Mouse (Mus musculus): ENCODE data around the gene Rsph9. TPM values are rescaled to one million over a fixed set of nuclear protein-coding genes. Genes with fewer than 3 reads are reported as not detected.

Gene Rsph9
- 9.8 and 10.2 TPM in 2 replicates for polyA plus RNA-seq (2016; fragmentation: Nextera tagmentation; extraction: Ambion mirVana)

DNA sequence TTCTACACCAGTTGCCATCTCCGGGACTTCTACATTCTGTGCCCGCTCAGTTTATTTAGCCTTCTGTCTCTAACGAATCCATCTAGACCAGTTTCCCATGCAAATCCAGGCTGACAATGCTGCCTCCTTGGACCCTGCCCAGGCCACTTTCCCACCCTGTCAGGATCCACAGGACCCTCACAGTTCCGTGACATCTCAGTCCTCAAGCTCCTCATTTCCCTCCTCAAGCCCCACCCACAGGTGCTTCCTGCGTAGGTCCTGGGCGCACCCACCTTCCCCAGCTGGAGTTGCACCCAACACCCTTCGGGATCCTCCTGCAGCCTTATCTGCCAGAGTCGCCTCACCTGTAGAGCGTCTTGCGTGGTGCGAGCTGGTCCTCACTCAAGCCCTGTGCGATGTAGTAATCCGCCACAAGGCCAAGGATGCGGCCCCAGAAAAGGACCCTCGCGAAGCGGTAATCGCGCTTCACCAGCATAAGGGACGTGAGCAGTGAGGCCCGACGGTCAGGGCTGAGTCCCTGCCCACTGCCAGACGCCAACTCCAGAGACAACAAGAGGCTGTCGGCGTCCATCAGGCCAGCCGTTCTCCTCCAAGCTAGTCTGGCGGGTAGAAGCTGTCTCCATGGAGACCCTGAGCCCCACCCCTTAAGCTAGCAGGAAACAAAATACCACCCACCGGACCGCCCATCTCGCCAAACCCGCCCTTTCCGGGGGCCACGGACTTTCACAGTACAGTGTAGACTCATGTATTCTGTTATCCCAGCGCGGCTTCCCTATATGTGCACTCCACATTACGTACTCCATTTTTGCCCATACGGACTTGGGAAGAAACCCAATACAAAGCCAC, at the start of gene Rsph9:
Gene Rsph9, minus strand, starts transcription at position 639 of the 846 bp plus-strand sequence.
- Histone ChIP-seq H3K27ac (replicated peaks) (peak within 1 kb of the TSS; percentile 69), H3K27me3 (replicated peaks; ENCODE audit: low read depth, poor library complexity, severe bottlenecking) (peaks cover 13% of the 10 kb centered on the region), H3K9me3 (no peaks in the 10 kb centered on the region), H3K36me3 (replicated peaks) (peaks cover 38% of the 10 kb centered on the region), H3K4me1 (peaks cover 24% of the 10 kb centered on the region), H3K4me3 (peak within 1 kb of the TSS; percentile 67)
- peak; percentile 87 for DNase-seq (ENCODE audit: low spot score)
- 7% methylated on average over 37 of the region's 37 CpGs for WGBS

DNA sequence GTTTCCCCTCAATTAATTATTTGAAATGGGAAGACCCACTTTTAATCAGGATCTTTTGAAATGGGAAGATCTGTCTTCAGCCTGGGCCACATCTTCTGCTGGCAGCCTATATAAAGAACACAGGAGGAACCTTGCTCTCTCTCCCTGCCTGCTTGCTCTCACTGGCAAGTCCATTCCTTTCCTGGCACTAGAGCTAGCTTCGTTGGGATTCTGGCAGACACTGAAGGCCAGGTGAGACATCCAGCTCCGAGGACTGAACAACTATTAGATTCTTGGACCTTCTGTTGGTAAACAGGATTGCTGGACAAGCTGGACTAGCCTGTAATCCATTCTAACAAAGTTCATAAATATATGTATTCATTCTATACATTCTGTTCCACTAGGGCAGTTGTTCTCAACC, 44.8 kb upstream of the Rsph9 start:
- no peaks in the 10 kb centered on the region for H3K9me3 ChIP-seq
- peaks cover 95% of the 10 kb centered on the region for H3K36me3 ChIP-seq (replicated peaks)
- 96% methylated on average over 2 of the region's 2 CpGs for WGBS
- H3K27me3 ChIP-seq (replicated peaks; ENCODE audit: low read depth, poor library complexity, severe bottlenecking) = no peaks in the 10 kb centered on the region
- DNase-seq (ENCODE audit: low spot score) = no peak
- H3K27ac ChIP-seq (replicated peaks) = no peak overlapping the region
- no peaks in the 10 kb centered on the region for H3K4me1 ChIP-seq
- no peak overlapping the region for H3K4me3 ChIP-seq

DNA sequence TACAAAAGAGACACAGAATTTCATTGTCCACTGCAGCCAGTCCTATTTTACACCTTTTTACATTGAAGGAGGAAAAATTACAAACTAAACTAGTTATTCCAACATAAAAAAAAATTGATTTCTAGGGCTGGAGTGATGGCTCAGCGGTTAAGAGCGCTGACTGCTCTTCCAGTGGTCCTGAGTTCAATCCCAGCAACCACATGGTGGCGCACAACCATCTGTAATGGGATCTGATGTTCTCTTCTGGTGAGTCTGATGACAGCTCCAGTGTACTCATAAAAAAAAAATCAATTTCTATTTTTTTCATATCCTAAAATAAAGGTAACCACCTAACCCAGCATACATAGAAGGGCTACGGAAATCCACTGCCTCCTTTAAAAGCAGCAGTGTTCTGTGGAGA, 38.3 kb upstream of the Rsph9 start:
- Histone ChIP-seq H3K9me3 (no peaks in the 10 kb centered on the region), H3K4me1 (no peaks in the 10 kb centered on the region), H3K36me3 (replicated peaks) (peaks cover 99% of the 10 kb centered on the region), H3K27me3 (replicated peaks; ENCODE audit: low read depth, poor library complexity, severe bottlenecking) (no peaks in the 10 kb centered on the region), H3K4me3 (no peak overlapping the region), H3K27ac (replicated peaks) (no peak overlapping the region)
- WGBS = 82% methylated on average over 4 of the region's 4 CpGs
- DNase-seq (ENCODE audit: low spot score) = no peak

DNA sequence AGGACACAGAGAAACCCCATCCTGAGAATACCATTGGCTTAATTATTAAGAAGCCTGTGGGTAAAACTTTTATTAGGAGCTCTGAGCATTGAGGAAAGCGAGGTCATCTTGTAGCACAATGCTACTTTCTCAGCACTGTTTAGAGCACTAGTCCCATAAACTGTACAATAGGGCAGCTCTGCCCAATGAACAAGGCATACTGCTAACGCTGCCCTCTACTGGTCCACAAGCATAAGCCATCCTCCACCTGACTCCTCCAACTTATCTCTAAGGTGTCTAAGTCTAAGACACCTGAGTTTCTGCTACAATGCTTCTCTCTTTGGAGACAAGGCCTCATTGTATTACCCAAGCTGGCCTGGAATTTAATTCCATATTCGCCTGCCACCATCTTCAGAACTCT, 26.5 kb upstream of the Rsph9 start:
- H3K36me3 ChIP-seq (replicated peaks) = peaks cover 89% of the 10 kb centered on the region
- H3K27ac ChIP-seq (replicated peaks) = no peak overlapping the region
- 77% methylated on average over 3 of the region's 3 CpGs for WGBS
- H3K9me3 ChIP-seq = no peaks in the 10 kb centered on the region
- no peak overlapping the region for H3K4me3 ChIP-seq
- no peaks in the 10 kb centered on the region for H3K27me3 ChIP-seq (replicated peaks; ENCODE audit: low read depth, poor library complexity, severe bottlenecking)
- no peak for DNase-seq (ENCODE audit: low spot score)
- no peaks in the 10 kb centered on the region for H3K4me1 ChIP-seq

DNA sequence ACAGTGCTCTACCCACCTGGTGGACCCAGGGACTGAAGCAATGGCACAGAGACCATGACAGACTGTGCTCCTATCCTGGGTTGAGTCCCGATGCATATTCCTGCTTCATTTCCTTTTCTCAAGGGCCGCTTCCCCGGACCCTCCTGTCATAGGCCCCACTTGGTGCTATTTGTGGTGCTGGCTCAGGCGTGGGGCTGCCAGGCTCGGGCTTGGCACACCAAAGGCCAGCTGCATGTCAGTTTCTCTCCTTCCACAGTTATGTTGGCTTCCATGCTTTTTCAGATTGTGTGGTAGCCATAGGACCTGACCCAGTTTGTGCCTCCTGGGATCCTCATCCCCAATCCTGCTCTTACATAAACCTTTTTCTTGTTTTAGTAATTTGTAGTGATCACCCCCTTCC, 24.8 kb upstream of the Rsph9 start:
- no peaks in the 10 kb centered on the region for H3K27me3 ChIP-seq (replicated peaks; ENCODE audit: low read depth, poor library complexity, severe bottlenecking)
- H3K36me3 ChIP-seq (replicated peaks) = peaks cover 96% of the 10 kb centered on the region
- no peak overlapping the region for H3K4me3 ChIP-seq
- H3K27ac ChIP-seq (replicated peaks) = no peak overlapping the region
- no peaks in the 10 kb centered on the region for H3K9me3 ChIP-seq
- no peak for DNase-seq (ENCODE audit: low spot score)
- 96% methylated on average over 5 of the region's 5 CpGs for WGBS
- no peaks in the 10 kb centered on the region for H3K4me1 ChIP-seq

DNA sequence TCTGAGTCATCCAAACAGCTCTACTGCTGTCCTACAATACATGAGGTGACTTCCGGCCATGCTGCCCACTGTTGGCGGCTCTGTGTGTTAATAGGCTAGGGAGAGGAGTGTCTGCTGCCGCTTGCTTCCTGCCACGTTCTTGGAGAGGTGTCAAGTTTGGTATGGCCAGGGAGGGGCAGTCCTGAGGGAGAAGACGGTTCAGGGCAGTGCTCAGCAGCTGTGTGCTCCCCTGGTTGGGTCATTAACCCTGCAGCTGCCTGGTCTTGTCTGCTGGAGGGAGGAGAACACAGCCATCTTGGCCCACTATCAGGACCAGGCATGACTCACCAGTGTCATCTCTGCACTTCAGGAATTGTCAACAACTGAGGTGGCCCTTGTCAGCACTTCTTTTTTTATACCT, 24.3 kb upstream of the Rsph9 start:
- no peaks in the 10 kb centered on the region for H3K4me1 ChIP-seq
- peaks cover 99% of the 10 kb centered on the region for H3K36me3 ChIP-seq (replicated peaks)
- no peak overlapping the region for H3K4me3 ChIP-seq
- WGBS = 58% methylated on average over 5 of the region's 5 CpGs
- no peak for DNase-seq (ENCODE audit: low spot score)
- H3K27me3 ChIP-seq (replicated peaks; ENCODE audit: low read depth, poor library complexity, severe bottlenecking) = no peaks in the 10 kb centered on the region
- no peak overlapping the region for H3K27ac ChIP-seq (replicated peaks)
- H3K9me3 ChIP-seq = no peaks in the 10 kb centered on the region

DNA sequence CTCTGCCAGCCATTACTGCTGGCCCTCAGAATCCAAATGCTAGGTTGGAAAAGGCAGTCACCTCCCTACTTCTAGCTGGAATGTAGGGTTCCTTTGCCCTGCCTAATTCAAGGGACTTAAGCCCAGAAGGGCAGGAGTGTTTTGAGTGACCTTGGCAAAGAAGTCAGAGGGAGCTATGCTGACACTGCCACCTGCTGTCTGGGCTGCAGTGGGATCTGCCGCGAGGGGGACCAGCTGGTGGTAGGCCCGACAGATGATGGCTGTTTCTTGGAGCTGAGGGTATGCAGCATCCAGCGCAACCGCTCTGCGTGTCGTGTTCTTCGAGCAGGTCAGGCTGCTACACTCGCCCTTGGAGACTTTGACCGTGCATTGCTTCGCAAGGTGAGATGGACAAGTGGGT, 23.0 kb upstream of the Rsph9 start:
- 89% methylated on average over 11 of the region's 11 CpGs for WGBS

DNA sequence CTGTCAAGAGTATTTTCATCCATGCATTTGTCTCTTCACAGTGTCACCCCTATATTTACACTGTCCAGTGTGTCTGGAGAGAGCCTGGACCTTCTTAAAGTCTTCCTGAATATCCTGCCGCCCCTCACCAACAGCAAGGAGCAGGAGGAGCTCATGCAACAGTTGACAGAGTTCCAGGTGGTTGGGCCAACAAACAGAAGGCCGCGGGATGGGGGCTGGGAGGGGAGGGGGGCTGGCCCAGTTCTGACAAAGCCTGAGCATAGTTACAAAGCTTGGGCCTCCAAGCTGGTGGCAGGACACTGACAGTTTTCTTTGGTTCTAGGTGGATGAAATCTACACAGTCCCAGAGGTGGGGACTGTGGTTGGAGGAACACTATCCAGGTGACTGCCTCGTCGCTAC, 22.3 kb upstream of the Rsph9 start:
- Histone ChIP-seq H3K9me3 (no peaks in the 10 kb centered on the region), H3K4me3 (no peak overlapping the region), H3K27ac (replicated peaks) (no peak overlapping the region), H3K4me1 (peaks cover 18% of the 10 kb centered on the region), H3K36me3 (replicated peaks) (peaks cover 88% of the 10 kb centered on the region), H3K27me3 (replicated peaks; ENCODE audit: low read depth, poor library complexity, severe bottlenecking) (no peaks in the 10 kb centered on the region)
- no peak for DNase-seq (ENCODE audit: low spot score)
- WGBS = 89% methylated on average over 5 of the region's 5 CpGs

More for the DNA sequence above, 23.0 kb upstream of the Rsph9 start:
- Histone ChIP-seq H3K9me3 (no peaks in the 10 kb centered on the region), H3K27ac (replicated peaks) (no peak overlapping the region), H3K4me1 (peaks cover 10% of the 10 kb centered on the region), H3K4me3 (no peak overlapping the region), H3K36me3 (replicated peaks) (peaks cover 94% of the 10 kb centered on the region), H3K27me3 (replicated peaks; ENCODE audit: low read depth, poor library complexity, severe bottlenecking) (no peaks in the 10 kb centered on the region)
- DNase-seq (ENCODE audit: low spot score) = peak; percentile 29

DNA sequence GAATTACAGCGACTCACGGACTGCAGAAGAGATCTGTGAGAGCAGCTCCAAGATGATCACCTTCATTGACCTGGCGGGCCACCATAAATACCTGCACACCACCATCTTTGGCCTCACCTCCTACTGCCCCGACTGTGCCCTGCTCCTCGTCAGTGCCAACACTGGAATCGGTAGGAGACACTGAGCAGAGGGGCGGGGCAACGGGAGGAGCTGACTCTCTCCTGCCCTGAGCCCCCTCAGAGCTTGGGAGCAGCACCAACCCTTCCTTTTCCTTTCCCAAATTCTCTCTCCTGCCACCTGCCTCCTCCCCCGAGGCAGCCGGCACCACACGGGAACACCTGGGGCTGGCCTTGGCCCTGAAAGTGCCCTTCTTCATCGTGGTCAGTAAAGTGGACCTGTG, 21.4 kb upstream of the Rsph9 start:
- H3K4me1 ChIP-seq = peaks cover 19% of the 10 kb centered on the region
- H3K9me3 ChIP-seq = no peaks in the 10 kb centered on the region
- H3K27me3 ChIP-seq (replicated peaks; ENCODE audit: low read depth, poor library complexity, severe bottlenecking) = no peaks in the 10 kb centered on the region
- H3K27ac ChIP-seq (replicated peaks) = no peak overlapping the region
- no peak for DNase-seq (ENCODE audit: low spot score)
- 89% methylated on average over 12 of the region's 12 CpGs for WGBS
- H3K4me3 ChIP-seq = no peak overlapping the region
- peaks cover 79% of the 10 kb centered on the region for H3K36me3 ChIP-seq (replicated peaks)

DNA sequence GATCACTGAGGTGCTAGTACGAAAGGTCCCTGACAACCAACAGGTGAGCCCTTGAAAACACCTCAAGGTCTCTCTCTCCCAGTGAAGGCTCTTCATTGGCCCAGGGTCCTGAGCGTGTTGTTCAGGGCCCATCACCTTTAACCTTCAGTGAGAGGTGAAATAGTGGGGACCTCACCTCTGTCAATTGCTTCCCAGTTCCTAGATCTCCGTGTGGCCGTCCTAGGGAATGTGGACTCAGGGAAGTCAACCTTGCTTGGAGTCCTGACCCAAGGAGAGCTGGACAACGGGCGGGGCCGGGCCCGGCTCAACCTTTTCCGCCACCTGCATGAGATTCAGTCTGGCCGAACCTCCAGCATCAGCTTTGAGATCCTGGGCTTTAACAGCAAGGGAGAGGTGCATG, 20.8 kb upstream of the Rsph9 start:
- H3K4me1 ChIP-seq = peaks cover 25% of the 10 kb centered on the region
- no peaks in the 10 kb centered on the region for H3K27me3 ChIP-seq (replicated peaks; ENCODE audit: low read depth, poor library complexity, severe bottlenecking)
- H3K27ac ChIP-seq (replicated peaks) = no peak overlapping the region
- peaks cover 73% of the 10 kb centered on the region for H3K36me3 ChIP-seq (replicated peaks)
- DNase-seq (ENCODE audit: low spot score) = no peak
- WGBS = 97% methylated on average over 10 of the region's 10 CpGs
- no peak overlapping the region for H3K4me3 ChIP-seq
- H3K9me3 ChIP-seq = no peaks in the 10 kb centered on the region

DNA sequence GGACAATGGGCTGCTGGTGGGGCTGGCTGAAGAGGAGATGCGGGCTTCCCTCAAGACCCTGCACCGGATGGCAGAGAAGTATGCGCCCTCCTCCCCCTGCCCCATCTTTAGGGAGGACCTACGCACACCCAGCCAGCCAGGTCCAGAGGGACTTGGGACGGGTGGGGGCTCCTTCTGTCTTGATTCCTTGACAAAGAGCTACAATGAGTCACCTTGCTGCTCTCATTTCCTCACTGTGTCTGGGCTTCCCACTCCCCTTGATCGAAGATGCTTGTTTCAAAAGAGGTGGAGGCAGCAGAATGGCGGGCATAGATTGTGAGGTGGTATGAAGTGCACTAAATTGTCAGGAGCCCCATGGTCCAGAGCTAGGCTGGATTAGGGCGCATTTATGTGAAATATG, 20.3 kb upstream of the Rsph9 start:
- Histone ChIP-seq H3K9me3 (no peaks in the 10 kb centered on the region), H3K36me3 (replicated peaks) (peaks cover 68% of the 10 kb centered on the region), H3K27ac (replicated peaks) (no peak overlapping the region), H3K4me3 (no peak overlapping the region), H3K4me1 (peaks cover 30% of the 10 kb centered on the region), H3K27me3 (replicated peaks; ENCODE audit: low read depth, poor library complexity, severe bottlenecking) (no peaks in the 10 kb centered on the region)
- DNase-seq (ENCODE audit: low spot score) = no peak
- 91% methylated on average over 8 of the region's 8 CpGs for WGBS

DNA sequence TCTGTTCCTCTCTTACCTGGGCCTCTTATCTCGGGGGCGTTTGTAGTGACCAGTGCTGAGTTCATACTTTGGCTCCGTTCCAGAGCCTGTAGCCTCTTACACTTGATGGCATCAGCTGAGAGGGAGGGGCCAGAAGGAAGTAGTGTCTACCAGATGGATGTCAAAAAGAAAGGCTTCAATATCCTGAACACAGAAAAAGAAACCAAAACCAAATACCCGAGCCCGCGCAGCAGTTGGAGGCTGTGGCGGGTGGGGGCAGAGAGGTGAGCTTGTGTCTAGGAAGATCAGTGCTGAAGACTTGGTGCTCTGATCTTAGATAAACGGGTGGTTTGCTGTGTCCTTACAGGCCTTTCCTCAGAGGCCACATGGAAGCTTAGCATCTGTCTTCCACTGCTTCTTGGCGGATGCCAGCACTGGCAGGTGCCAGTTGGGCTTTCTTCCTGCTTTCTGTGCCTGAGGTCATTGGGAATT, 19.0 kb upstream of the Rsph9 start:
- Histone ChIP-seq H3K27ac (replicated peaks) (no peak overlapping the region), H3K27me3 (replicated peaks; ENCODE audit: low read depth, poor library complexity, severe bottlenecking) (no peaks in the 10 kb centered on the region), H3K4me1 (peaks cover 32% of the 10 kb centered on the region), H3K4me3 (peak overlapping the region; percentile 11; the same call in 1 of the 2 replicates), H3K9me3 (no peaks in the 10 kb centered on the region), H3K36me3 (replicated peaks) (peaks cover 55% of the 10 kb centered on the region)
- 91% methylated on average over 9 of the region's 9 CpGs for WGBS
- DNase-seq (ENCODE audit: low spot score) = no peak

DNA sequence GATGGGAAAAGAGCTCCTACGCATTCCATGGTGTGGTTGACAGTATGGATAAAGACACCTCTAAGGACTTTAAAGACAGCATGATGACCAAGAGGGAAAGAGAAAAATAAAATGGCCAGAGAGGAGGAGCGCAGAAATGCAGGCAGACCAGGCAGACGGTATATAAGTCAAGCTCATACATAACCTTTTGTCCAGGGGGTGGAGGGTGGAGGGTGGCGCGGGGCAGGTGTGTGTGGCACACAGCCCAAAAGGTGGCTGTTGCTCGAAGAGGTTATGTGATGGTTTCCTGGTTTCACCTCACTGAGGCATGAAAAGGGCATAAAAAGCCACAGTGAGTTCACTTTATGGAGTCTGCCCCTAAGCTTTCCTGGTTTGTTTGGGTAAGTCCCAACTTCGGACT, 18.5 kb upstream of the Rsph9 start:
- no peak for DNase-seq (ENCODE audit: low spot score)
- H3K9me3 ChIP-seq = no peaks in the 10 kb centered on the region
- no peaks in the 10 kb centered on the region for H3K27me3 ChIP-seq (replicated peaks; ENCODE audit: low read depth, poor library complexity, severe bottlenecking)
- H3K4me3 ChIP-seq = no peak overlapping the region; the same call in 1 of the 2 replicates
- WGBS = 95% methylated on average over 7 of the region's 7 CpGs
- H3K4me1 ChIP-seq = peaks cover 32% of the 10 kb centered on the region
- peaks cover 50% of the 10 kb centered on the region for H3K36me3 ChIP-seq (replicated peaks)
- no peak overlapping the region for H3K27ac ChIP-seq (replicated peaks)
